Mouse (Mus musculus): ENCODE data around the gene Thnsl1. TPM values are rescaled to one million over a fixed set of nuclear protein-coding genes. Genes with fewer than 3 reads are reported as not detected.

The Thnsl1 gene
- polyA plus RNA-seq (2015; fragmentation: Illumina TruSeq; extraction: RNeasy Lipid Tissue Mini Kit (QIAGEN cat#74804); ENCODE audit: insufficient read depth, low replicate concordance): 5.8 TPM

DNA sequence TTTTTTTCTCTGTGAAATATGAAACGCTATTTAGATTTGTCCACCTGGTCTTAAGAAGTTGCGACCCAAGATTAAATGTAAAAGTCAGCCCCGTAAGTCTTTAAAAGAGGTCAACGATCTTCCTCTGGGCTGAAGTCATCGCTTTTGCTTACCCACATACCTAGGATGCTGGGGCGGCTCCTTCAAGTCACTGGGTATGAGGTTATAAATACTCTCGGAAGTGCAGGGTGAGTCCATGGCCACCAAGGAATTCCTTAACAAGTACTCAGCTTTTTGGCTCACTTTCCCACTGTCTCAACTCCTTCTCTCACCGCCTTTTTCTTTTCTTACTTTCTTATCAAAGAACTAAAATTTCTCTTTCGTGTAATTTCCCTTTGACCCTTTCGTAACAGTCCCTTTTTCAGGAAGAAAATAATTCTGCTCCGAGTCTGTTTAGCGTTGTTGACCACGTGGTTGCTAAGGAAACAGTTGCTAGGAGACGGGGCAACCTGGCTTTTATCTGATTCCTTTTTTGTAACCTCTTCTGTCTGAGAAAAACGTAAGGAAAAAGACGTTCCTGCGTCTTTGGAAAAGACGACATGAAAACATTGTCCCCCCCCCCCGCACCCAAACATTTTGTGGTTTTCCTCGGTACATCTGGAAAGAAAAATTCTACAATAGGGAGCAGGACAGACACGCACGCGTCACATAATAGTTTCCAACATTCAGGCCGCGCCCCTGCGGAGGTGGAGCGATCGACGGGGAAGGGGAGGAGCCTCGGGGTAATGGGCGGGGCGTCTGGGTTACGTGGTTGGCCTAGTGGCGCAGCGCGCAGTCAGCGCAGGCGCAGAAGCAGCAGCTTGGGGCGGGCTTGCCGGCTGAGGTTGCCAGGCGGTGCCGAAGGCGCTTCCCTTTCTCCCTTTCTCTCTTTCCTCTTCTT is at the start of gene Thnsl1, which contains the start of gene Enkur:
TSS of gene Thnsl1 (plus strand) at position 813 of the 919 bp plus-strand sequence.
TSS of gene Enkur (minus strand) at position 454 of the 919 bp plus-strand sequence.

Other genes with a start within 250 kb of the Thnsl1 start
- gene Arhgap21, start 236.8 kb upstream of the Thnsl1 start, polyA plus RNA-seq (2015; fragmentation: Illumina TruSeq; extraction: RNeasy Lipid Tissue Mini Kit (QIAGEN cat#74804); ENCODE audit: insufficient read depth, low replicate concordance): 17.7 TPM
- 1.1 TPM for gene Enkur, start 359 bp upstream of the Thnsl1 start, polyA plus RNA-seq (2015; fragmentation: Illumina TruSeq; extraction: RNeasy Lipid Tissue Mini Kit (QIAGEN cat#74804); ENCODE audit: insufficient read depth, low replicate concordance)
- not detected for gene Gpr158, start 161.8 kb downstream of the Thnsl1 start, polyA plus RNA-seq (2015; fragmentation: Illumina TruSeq; extraction: RNeasy Lipid Tissue Mini Kit (QIAGEN cat#74804); ENCODE audit: insufficient read depth, low replicate concordance)

All from spleen, adult 10 weeks (tissue).